In genomic region chr17:65836746-65837145, GRCm38 (mm10) we compare ENCODE assay signal across 29 mouse cellular contexts. TPM values are rescaled to one million over a fixed set of nuclear protein-coding genes. Genes with fewer than 3 reads are reported as not detected.
A peak's percentile ranks its signal among the peaks of the same experiment; 100 is the strongest.
DNase-seq lines count a peak whose midpoint lies in the region; ATAC-seq and TF ChIP-seq lines count a peak whose summit lies in the region.
"Had no signal": no experiment of that assay in that cellular context is flagged by ENCODE, and none has a peak within 500 bp of the region (broad histone marks: within the 10 kb centered on the region; RNA-seq: fewer than 3 reads in every experiment).

No protein-coding gene starts in this region.

- H3K9ac ChIP-seq in hindbrain, embryonic 11.5 days (ENCODE audit: low read depth, low read length) = no peak overlapping the region
- no peak overlapping the region for H3K9ac ChIP-seq in stomach, postnatal 0 days (ENCODE audit: low read length)
- H3K9ac ChIP-seq: forebrain, embryonic 15.5 days; heart, embryonic 15.5 days; hindbrain, embryonic 14.5 days; limb, embryonic 12.5 days; liver, postnatal 0 days; midbrain, embryonic 13.5 days had no signal

- ATAC-seq in hindbrain, embryonic 11.5 days (ENCODE audit: low FRiP score) = no peak
- no peak for ATAC-seq in stomach, postnatal 0 days (ENCODE audit: low FRiP score, low TSS enrichment)
- ATAC-seq: forebrain, embryonic 15.5 days; inflammation-experienced regulatory T-cells, adult 6 months; liver, postnatal 0 days; lung, postnatal 0 days; midbrain, embryonic 13.5 days; Patski had no signal

- WGBS in hindbrain, embryonic 11.5 days = 92% methylated on average over 3 of the region's 3 CpGs
- 77% methylated on average over 3 of the region's 3 CpGs for WGBS in stomach, postnatal 0 days

- H3K4me3 ChIP-seq in hindbrain, embryonic 11.5 days (ENCODE audit: low read depth, low read length) = no peak overlapping the region
- H3K4me3 ChIP-seq in stomach, postnatal 0 days (ENCODE audit: low read depth, low read length) = no peak overlapping the region
- H3K4me3 ChIP-seq: forebrain, embryonic 15.5 days; heart, embryonic 15.5 days; limb, embryonic 12.5 days; midbrain, embryonic 13.5 days had no signal

- no peak overlapping the region for H3K4me2 ChIP-seq in hindbrain, embryonic 11.5 days (replicated peaks; ENCODE audit: low read depth, low read length)
- H3K4me2 ChIP-seq in stomach, postnatal 0 days (replicated peaks; ENCODE audit: low read depth) = no peak overlapping the region
- H3K4me2 ChIP-seq: forebrain, embryonic 15.5 days; heart, embryonic 15.5 days; hindbrain, embryonic 14.5 days; limb, embryonic 12.5 days; liver, embryonic 11.5 days; midbrain, embryonic 13.5 days had no signal

- H3K4me1 ChIP-seq in hindbrain, embryonic 11.5 days (replicated peaks; ENCODE audit: control insufficient read depth, insufficient read depth, low read length) = no peaks in the 10 kb centered on the region
- no peaks in the 10 kb centered on the region for H3K4me1 ChIP-seq in stomach, postnatal 0 days (replicated peaks; ENCODE audit: control insufficient read depth, insufficient read depth)
- H3K4me1 ChIP-seq: forebrain, embryonic 15.5 days; heart, embryonic 15.5 days; limb, embryonic 12.5 days; midbrain, embryonic 13.5 days had no signal

- H3K9me3 ChIP-seq in hindbrain, embryonic 11.5 days (ENCODE audit: control insufficient read depth, low read length) = no peaks in the 10 kb centered on the region
- no peaks in the 10 kb centered on the region for H3K9me3 ChIP-seq in stomach, postnatal 0 days (ENCODE audit: control insufficient read depth, low read length)
- H3K9me3 ChIP-seq: forebrain, embryonic 15.5 days; G1E; heart, embryonic 15.5 days; limb, embryonic 12.5 days; midbrain, embryonic 13.5 days had no signal

- no peaks in the 10 kb centered on the region for H3K27me3 ChIP-seq in hindbrain, embryonic 11.5 days (ENCODE audit: control insufficient read depth, insufficient read depth, low read length)
- no peaks in the 10 kb centered on the region for H3K27me3 ChIP-seq in stomach, postnatal 0 days (ENCODE audit: control insufficient read depth, insufficient read depth, low read length)
- H3K27me3 ChIP-seq: CH12.LX; forebrain, embryonic 15.5 days; heart, embryonic 15.5 days; limb, embryonic 12.5 days; midbrain, embryonic 13.5 days; Patski had no signal

- no peak for TF ChIP-seq EP300 in stomach, postnatal 0 days (optimal IDR thresholded peaks at IDR 0.05)

- H3K27ac ChIP-seq in hindbrain, embryonic 11.5 days (ENCODE audit: low read depth, low read length) = no peak overlapping the region
- H3K27ac ChIP-seq in stomach, postnatal 0 days (replicated peaks) = no peak overlapping the region
- H3K27ac ChIP-seq: forebrain, embryonic 15.5 days; heart, embryonic 15.5 days; hindbrain, embryonic 14.5 days; limb, embryonic 12.5 days; midbrain, embryonic 13.5 days had no signal

- no peak for TF ChIP-seq CTCF in stomach, postnatal 0 days (IDR thresholded peaks at IDR 0.05; ENCODE audit: low read depth)

- peak; percentile 38 for DNase-seq in layer of hippocampus, adult 9-11 months
- DNase-seq in layer of hippocampus, postnatal 25 days (ENCODE audit: extremely low spot score in 1 of 2, low spot score in 1 of 2) = no peak
- peak; percentile 83 for DNase-seq in brain, adult 2 months (ENCODE audit: low read depth, low spot score)
- DNase-seq in left cerebral cortex, adult 9 months (ENCODE audit: low spot score in 2 of 2) = peak; percentile 37 to 59
- DNase-seq in right cerebral cortex, postnatal 25 days = peak; percentile 48
- DNase-seq in hindbrain, embryonic 11.5 days (ENCODE audit: low spot score) = no peak
- DNase-seq in stomach, postnatal 0 days (ENCODE audit: low spot score) = no peak
- DNase-seq: adrenal gland, adult 2 months; B cell, adult 2 months; cerebellum, adult 18-20 months; cerebellum, postnatal 36 days; gastrocnemius, postnatal 36 days; heart, postnatal 36 days; kidney, adult 18-20 months; kidney, postnatal 4 days; liver, postnatal 0 days; spleen, adult 18-20 months; thymus, postnatal 14 days had no signal

- peaks cover 29% of the 10 kb centered on the region; the same call in 1 of the 2 replicates for H3K36me3 ChIP-seq in hindbrain, embryonic 11.5 days (ENCODE audit: control insufficient read depth, insufficient read depth, low read length)
- H3K36me3 ChIP-seq in stomach, postnatal 0 days (ENCODE audit: control insufficient read depth, insufficient read depth, low read length) = peaks cover 34% of the 10 kb centered on the region

RNA-seq across cellular contexts. Expression of gene Ralbp1, which starts 48.9 kb away (rescaled TPM):
- 10 to 100 TPM; 47.2 to 53.5 TPM for total RNA-seq in layer of hippocampus, postnatal 25 days (2021)
- polyA plus RNA-seq in hindbrain, embryonic 11.5 days (2014; fragmentation: Nextera tagmentation; extraction: Ambion mirVana) = 47.6 and 47.7 TPM in 2 replicates
- 114 and 117 TPM in 2 replicates for polyA plus RNA-seq in stomach, postnatal 0 days (2015; fragmentation: Nextera tagmentation; extraction: Ambion mirVana)

RNA-seq across cellular contexts. Expression of gene Ppp4r1, which starts 54.4 kb away (rescaled TPM):
- 10 to 100 TPM; 27.3 to 34.3 TPM for total RNA-seq in layer of hippocampus, postnatal 25 days (2021)
- polyA plus RNA-seq in hindbrain, embryonic 11.5 days (2014; fragmentation: Nextera tagmentation; extraction: Ambion mirVana) = 48.9 and 56.8 TPM in 2 replicates
- polyA plus RNA-seq in stomach, postnatal 0 days (2015; fragmentation: Nextera tagmentation; extraction: Ambion mirVana) = 14.2 and 15.3 TPM in 2 replicates

Comparison
In these comparisons a context has a peak if more than half of its experiments do, and no peak if none do; other contexts are left out.
1. DNase-seq: peak in layer of hippocampus, adult 9-11 months (single experiment), brain, adult 2 months (single experiment), left cerebral cortex, adult 9 months (2 of 2) and right cerebral cortex, postnatal 25 days (single experiment); none in layer of hippocampus, postnatal 25 days (0 of 2), hindbrain, embryonic 11.5 days (single experiment) and stomach, postnatal 0 days (single experiment).